Mouse (Mus musculus): ENCODE measurements around the gene Tfam. TPM values are rescaled to one million over a fixed set of nuclear protein-coding genes. Genes with fewer than 3 reads are reported as not detected.
A peak's percentile ranks its signal among the peaks of the same experiment; 100 is the strongest.

The Tfam gene
- polyA plus RNA-seq, 1 experiment from 2014 or later, result 87.7 TPM

DNA sequence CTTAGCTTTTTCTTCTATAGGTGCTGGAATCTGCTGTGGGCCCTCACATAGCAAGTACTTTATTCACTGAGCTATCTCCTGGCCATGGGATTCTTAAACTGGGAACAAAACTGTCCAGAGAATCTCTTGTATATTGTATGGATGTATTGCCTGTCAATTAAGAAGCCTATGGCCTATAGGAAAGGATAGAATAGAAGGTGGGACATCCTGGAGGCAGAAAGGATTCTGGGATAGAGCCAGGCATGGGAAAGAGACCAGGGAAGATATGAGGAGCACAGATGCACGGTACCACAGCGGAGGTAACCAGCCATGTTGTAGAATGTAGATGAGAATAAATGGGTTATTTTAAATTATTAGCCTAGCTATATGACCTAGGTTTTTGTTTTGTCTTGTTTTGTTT lies 36.6 kb downstream of the Tfam start:
- H3K27ac ChIP-seq (ENCODE audit: low read depth, low read length), result no peak overlapping the region
- H3K9ac ChIP-seq (ENCODE audit: low read depth, low read length), result no peak overlapping the region
- no peaks in the 10 kb centered on the region for H3K27me3 ChIP-seq (ENCODE audit: control insufficient read depth, insufficient read depth, low read length)
- ATAC-seq (ENCODE audit: low FRiP score, low TSS enrichment), result no peak
- 88% methylated on average over 2 of the region's 2 CpGs for WGBS
- H3K4me1 ChIP-seq (ENCODE audit: control insufficient read depth, insufficient read depth, low read length), result 0 out of 2 replicates have a peak, but pooled peaks cover 5% of the 10 kb centered on the region
- H3K9me3 ChIP-seq (ENCODE audit: control insufficient read depth, low read length), result no peaks in the 10 kb centered on the region
- H3K4me3 ChIP-seq (ENCODE audit: low read length), result no peak overlapping the region
- no peak overlapping the region for H3K4me2 ChIP-seq (replicated peaks; ENCODE audit: low read depth, low read length)
- no peaks in the 10 kb centered on the region for H3K36me3 ChIP-seq (ENCODE audit: control insufficient read depth, insufficient read depth, low read length)

DNA sequence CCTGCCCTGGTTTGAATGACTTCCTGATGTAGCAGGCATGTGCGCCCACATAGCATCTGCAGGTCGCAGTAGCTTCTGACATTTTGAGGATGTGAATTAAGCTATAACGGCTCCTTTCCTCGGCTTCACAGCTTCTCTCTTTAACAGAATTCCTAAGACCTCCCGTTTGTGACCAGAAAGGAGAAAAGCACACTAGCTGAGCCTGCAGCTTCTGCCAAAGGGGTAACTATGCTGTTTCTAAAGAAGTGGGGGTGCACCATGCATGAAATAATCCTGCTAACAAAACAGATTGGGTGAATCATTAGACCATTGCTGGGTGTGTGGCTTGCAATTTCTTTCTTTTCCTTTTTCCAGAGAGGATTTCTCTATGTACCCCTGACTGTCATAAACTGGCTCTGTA lies 37.1 kb downstream of the Tfam start:
- H3K36me3 ChIP-seq (ENCODE audit: control insufficient read depth, insufficient read depth, low read length), result no peaks in the 10 kb centered on the region
- no peaks in the 10 kb centered on the region for H3K27me3 ChIP-seq (ENCODE audit: control insufficient read depth, insufficient read depth, low read length)
- no peak overlapping the region for H3K27ac ChIP-seq (ENCODE audit: low read depth, low read length)
- H3K9ac ChIP-seq (ENCODE audit: low read depth, low read length), result no peak overlapping the region
- no peak overlapping the region for H3K4me2 ChIP-seq (replicated peaks; ENCODE audit: low read depth, low read length)
- WGBS, result 64% methylated on average over 5 of the region's 5 CpGs
- H3K4me1 ChIP-seq (ENCODE audit: control insufficient read depth, insufficient read depth, low read length), result 0 out of 2 replicates have a peak, but pooled peaks cover 5% of the 10 kb centered on the region
- H3K4me3 ChIP-seq (ENCODE audit: low read length), result no peak overlapping the region
- ATAC-seq (ENCODE audit: low FRiP score, low TSS enrichment), result no peak
- no peaks in the 10 kb centered on the region for H3K9me3 ChIP-seq (ENCODE audit: control insufficient read depth, low read length)

DNA sequence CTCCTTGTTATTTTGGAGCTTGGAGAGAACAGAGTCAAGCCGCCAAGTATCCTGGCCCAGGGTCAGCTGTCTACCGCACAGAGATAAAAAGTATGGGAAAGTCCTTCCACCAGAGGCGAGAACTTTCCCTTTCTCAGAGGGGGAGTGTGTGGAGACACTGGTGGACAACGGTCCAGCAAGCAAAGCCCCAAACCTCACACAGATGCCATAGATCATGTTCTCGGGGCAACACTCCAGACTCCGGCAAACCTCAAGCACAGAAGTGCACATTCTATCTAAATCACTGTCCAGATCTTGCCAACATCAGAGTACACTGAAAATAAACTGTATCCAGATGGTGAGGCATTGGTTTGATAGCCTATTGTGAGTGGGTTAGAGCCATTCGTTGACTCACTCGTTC lies 39.4 kb downstream of the Tfam start:
- Histone ChIP-seq H3K4me2 (replicated peaks; ENCODE audit: low read depth, low read length) (no peak overlapping the region), H3K4me3 (ENCODE audit: low read length) (no peak overlapping the region), H3K27ac (ENCODE audit: low read depth, low read length) (no peak overlapping the region), H3K9me3 (ENCODE audit: control insufficient read depth, low read length) (no peaks in the 10 kb centered on the region), H3K36me3 (ENCODE audit: control insufficient read depth, insufficient read depth, low read length) (no peaks in the 10 kb centered on the region), H3K4me1 (ENCODE audit: control insufficient read depth, insufficient read depth, low read length) (0 out of 2 replicates have a peak, but pooled peaks cover 5% of the 10 kb centered on the region), H3K27me3 (ENCODE audit: control insufficient read depth, insufficient read depth, low read length) (no peaks in the 10 kb centered on the region), H3K9ac (ENCODE audit: low read depth, low read length) (no peak overlapping the region)
- ATAC-seq (ENCODE audit: low FRiP score, low TSS enrichment), result peak; percentile 45; the same call in 1 of the 2 replicates
- 61% methylated on average over 8 of the region's 8 CpGs for whole genome bisulfite sequencing

DNA sequence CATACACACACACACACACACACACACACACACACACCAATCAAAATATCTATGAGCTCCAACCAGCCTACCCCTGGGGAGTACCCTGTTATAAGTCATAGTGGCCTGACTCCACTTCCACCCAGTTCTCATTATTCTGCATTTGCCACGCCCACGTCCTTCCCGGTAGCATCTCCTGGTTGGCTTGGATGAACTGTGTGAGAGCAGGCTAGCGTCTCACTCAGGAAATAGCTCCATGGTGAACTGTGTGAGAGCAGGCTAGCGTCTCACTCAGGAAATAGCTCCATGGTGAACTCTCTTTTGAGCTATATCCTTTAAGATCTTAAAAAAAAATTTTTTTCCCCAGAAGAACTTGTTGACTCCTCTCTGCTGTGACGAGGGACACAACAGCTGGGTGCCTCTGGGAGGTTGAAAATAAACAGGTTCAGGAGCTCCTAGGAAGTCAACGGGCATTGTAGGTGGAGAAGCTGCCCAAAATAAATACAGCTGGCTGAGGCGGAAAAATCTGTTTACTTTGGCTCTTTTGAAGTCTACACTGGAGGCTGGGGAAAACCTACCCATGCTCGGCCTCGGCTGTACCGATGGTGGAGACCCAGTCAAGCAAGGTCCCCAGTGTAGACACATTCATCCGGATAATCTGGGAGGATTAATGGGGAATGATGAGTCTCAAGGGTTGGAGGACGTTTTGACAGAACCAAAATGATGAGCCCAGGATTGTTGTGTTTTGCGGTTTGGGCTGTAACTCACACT lies 40.9 kb downstream of the Tfam start:
- Histone ChIP-seq H3K4me2 (replicated peaks; ENCODE audit: low read depth, low read length) (no peak overlapping the region), H3K27me3 (ENCODE audit: control insufficient read depth, insufficient read depth, low read length) (no peaks in the 10 kb centered on the region), H3K9me3 (ENCODE audit: control insufficient read depth, low read length) (no peaks in the 10 kb centered on the region), H3K9ac (ENCODE audit: low read depth, low read length) (no peak overlapping the region), H3K4me1 (ENCODE audit: control insufficient read depth, insufficient read depth, low read length) (peaks cover 9% of the 10 kb centered on the region; the same call in 1 of the 2 replicates), H3K36me3 (ENCODE audit: control insufficient read depth, insufficient read depth, low read length) (no peaks in the 10 kb centered on the region), H3K4me3 (ENCODE audit: low read length) (no peak overlapping the region), H3K27ac (ENCODE audit: low read depth, low read length) (no peak overlapping the region)
- WGBS, result 43% methylated on average over 14 of the region's 14 CpGs
- ATAC-seq (ENCODE audit: low FRiP score, low TSS enrichment), result no peak

DNA sequence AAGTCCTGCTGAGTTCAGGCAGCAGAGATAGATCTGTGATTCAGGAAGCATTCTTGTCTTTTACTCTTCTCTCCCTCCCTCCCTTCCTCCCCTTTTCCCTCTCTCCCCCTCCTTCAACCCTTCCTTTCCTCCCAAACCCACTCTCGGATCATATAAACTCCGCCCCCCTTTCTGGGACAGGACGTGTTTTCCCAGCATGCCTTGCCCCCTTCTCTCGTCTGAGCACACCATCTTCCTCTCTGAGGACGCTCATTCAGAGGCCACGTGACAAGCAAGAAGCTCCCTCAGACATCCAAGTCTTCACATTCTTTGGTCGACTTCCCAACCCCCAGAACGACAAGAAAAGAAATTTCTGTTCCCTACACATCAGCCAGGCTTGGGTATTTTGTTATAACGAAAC lies 42.6 kb downstream of the Tfam start:
- Histone ChIP-seq H3K27me3 (ENCODE audit: control insufficient read depth, insufficient read depth, low read length) (no peaks in the 10 kb centered on the region), H3K36me3 (ENCODE audit: control insufficient read depth, insufficient read depth, low read length) (no peaks in the 10 kb centered on the region), H3K4me2 (replicated peaks; ENCODE audit: low read depth, low read length) (no peak overlapping the region; the same call in 1 of the 2 replicates), H3K9me3 (ENCODE audit: control insufficient read depth, low read length) (no peaks in the 10 kb centered on the region), H3K27ac (ENCODE audit: low read depth, low read length) (no peak overlapping the region), H3K4me3 (ENCODE audit: low read length) (no peak overlapping the region), H3K4me1 (ENCODE audit: control insufficient read depth, insufficient read depth, low read length) (peaks cover 9% of the 10 kb centered on the region; the same call in 1 of the 2 replicates), H3K9ac (ENCODE audit: low read depth, low read length) (no peak overlapping the region)
- ATAC-seq (ENCODE audit: low FRiP score, low TSS enrichment), result 0 out of 2 replicates have a peak, but pooled peaks have one; percentile 39
- WGBS, result 56% methylated on average over 9 of the region's 9 CpGs

DNA sequence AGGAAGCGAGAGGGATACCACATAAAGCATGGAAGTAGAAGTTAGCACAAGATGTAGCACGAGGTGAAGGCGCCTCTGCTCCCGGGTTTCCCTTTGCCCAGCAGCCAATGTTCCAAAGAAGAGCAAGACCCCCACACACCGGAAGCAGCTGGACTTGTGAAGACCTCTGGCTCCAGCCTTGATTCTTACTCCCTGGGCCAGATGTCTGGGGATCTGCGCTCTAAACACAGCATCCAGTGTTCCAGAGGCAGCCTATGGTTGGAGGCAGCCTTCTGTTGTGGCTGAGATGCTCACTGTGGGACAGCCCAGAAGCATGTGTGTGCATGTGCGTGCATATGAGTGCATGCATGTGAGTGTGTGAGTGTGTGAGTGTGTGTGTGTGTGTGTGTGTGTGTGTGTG lies 43.4 kb downstream of the Tfam start:
- ATAC-seq (ENCODE audit: low FRiP score, low TSS enrichment), result no peak
- 74% methylated on average over 7 of the region's 7 CpGs for WGBS
- Histone ChIP-seq H3K4me1 (ENCODE audit: control insufficient read depth, insufficient read depth, low read length) (peaks cover 9% of the 10 kb centered on the region; the same call in 1 of the 2 replicates), H3K27ac (ENCODE audit: low read depth, low read length) (no peak overlapping the region), H3K9me3 (ENCODE audit: control insufficient read depth, low read length) (no peaks in the 10 kb centered on the region), H3K27me3 (ENCODE audit: control insufficient read depth, insufficient read depth, low read length) (no peaks in the 10 kb centered on the region), H3K36me3 (ENCODE audit: control insufficient read depth, insufficient read depth, low read length) (no peaks in the 10 kb centered on the region), H3K4me2 (replicated peaks; ENCODE audit: low read depth, low read length) (no peak overlapping the region), H3K4me3 (ENCODE audit: low read length) (no peak overlapping the region), H3K9ac (ENCODE audit: low read depth, low read length) (no peak overlapping the region)

DNA sequence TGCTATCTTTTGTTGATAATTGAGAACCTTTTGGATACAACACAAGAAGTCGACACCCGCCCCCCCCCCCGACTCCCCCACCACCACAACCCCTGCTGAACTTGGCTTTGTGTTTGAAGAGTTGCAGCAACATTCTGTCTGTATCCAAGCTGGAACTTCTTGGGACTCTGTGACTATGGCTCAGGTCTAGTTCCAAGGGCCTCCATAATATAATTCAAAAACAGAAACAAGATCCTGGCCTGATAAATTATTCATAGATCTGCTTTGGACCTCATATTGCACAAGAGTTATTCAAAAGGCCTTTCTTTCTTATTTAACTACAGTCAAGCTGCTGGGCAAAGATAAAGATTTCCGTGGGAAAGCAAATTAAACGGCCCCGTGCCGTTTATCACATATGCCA lies 44.8 kb downstream of the Tfam start:
- WGBS, result 77% methylated on average over 7 of the region's 7 CpGs
- no peak for ATAC-seq (ENCODE audit: low FRiP score, low TSS enrichment)
- Histone ChIP-seq H3K27ac (ENCODE audit: low read depth, low read length) (no peak overlapping the region), H3K36me3 (ENCODE audit: control insufficient read depth, insufficient read depth, low read length) (no peaks in the 10 kb centered on the region), H3K9me3 (ENCODE audit: control insufficient read depth, low read length) (no peaks in the 10 kb centered on the region), H3K4me2 (replicated peaks; ENCODE audit: low read depth, low read length) (no peak overlapping the region), H3K4me3 (ENCODE audit: low read length) (no peak overlapping the region), H3K4me1 (ENCODE audit: control insufficient read depth, insufficient read depth, low read length) (peaks cover 9% of the 10 kb centered on the region; the same call in 1 of the 2 replicates), H3K9ac (ENCODE audit: low read depth, low read length) (no peak overlapping the region), H3K27me3 (ENCODE audit: control insufficient read depth, insufficient read depth, low read length) (no peaks in the 10 kb centered on the region)

DNA sequence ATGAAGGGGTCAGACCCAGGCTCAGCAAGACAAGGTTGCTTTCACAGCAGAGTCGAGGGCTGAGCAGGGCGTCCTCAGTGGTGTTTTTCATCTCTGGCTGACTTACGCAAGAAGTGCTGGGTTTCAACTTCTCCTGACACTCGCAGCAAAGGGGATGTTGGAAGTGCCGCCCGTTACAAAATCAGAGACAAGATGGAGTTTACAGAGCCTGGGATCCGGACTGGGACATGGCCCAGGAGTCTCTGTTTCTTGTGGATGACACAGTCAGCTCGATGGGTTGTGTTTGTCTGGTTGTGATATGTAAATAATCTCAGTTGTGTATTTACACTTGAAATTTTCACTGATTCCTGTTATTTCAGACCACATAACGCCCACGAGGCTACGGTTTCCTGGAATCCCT lies 45.2 kb downstream of the Tfam start:
- WGBS, result 55% methylated on average over 11 of the region's 11 CpGs
- no peak for ATAC-seq (ENCODE audit: low FRiP score, low TSS enrichment)
- H3K36me3 ChIP-seq (ENCODE audit: control insufficient read depth, insufficient read depth, low read length), result no peaks in the 10 kb centered on the region
- no peak overlapping the region for H3K27ac ChIP-seq (ENCODE audit: low read depth, low read length)
- H3K4me3 ChIP-seq (ENCODE audit: low read length), result no peak overlapping the region
- no peak overlapping the region for H3K4me2 ChIP-seq (replicated peaks; ENCODE audit: low read depth, low read length)
- H3K9ac ChIP-seq (ENCODE audit: low read depth, low read length), result no peak overlapping the region
- no peaks in the 10 kb centered on the region for H3K27me3 ChIP-seq (ENCODE audit: control insufficient read depth, insufficient read depth, low read length)
- H3K4me1 ChIP-seq (ENCODE audit: control insufficient read depth, insufficient read depth, low read length), result peaks cover 8% of the 10 kb centered on the region; the same call in 1 of the 2 replicates
- no peaks in the 10 kb centered on the region for H3K9me3 ChIP-seq (ENCODE audit: control insufficient read depth, low read length)

DNA sequence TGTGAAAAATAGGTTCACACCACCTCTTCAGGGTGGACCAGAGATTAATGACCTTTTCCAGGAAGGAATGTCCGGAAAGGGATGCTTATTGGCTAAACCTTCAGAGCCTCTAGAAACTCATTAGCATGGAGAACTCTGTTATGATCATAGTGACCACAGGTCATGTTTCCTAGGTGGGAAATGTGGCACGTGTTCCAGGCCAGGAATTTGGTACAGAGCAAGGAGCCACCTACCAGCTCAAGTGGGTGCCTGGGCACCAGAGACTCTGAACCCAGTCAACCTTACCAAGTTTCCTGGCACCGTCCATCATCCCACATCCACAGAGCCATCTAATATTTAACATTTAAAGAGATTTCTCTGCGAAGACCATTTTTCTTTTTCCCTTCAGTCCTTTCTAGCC lies 49.4 kb downstream of the Tfam start:
- ATAC-seq (ENCODE audit: low FRiP score, low TSS enrichment), result no peak
- Histone ChIP-seq H3K9me3 (ENCODE audit: control insufficient read depth, low read length) (no peaks in the 10 kb centered on the region), H3K9ac (ENCODE audit: low read depth, low read length) (no peak overlapping the region), H3K27me3 (ENCODE audit: control insufficient read depth, insufficient read depth, low read length) (no peaks in the 10 kb centered on the region), H3K36me3 (ENCODE audit: control insufficient read depth, insufficient read depth, low read length) (no peaks in the 10 kb centered on the region), H3K4me3 (ENCODE audit: low read length) (no peak overlapping the region), H3K4me1 (ENCODE audit: control insufficient read depth, insufficient read depth, low read length) (peaks cover 4% of the 10 kb centered on the region; the same call in 1 of the 2 replicates), H3K4me2 (replicated peaks; ENCODE audit: low read depth, low read length) (no peak overlapping the region), H3K27ac (ENCODE audit: low read depth, low read length) (no peak overlapping the region)
- WGBS, result 77% methylated on average over 4 of the region's 4 CpGs

All from kidney, embryonic 14.5 days (tissue).